Mouse (Mus musculus): ENCODE measurements around the gene Ica1l.

- no peak for TF ChIP-seq CTCF (IDR thresholded peaks at IDR 0.05; ENCODE audit: insufficient read depth, low read depth, low read length)
- TF ChIP-seq POLR2A (IDR thresholded peaks at IDR 0.05; ENCODE audit: insufficient read depth, low read depth, low read length) = no peak
These were observed 7.9 kb downstream of the Ica1l start for GRCm38 (mm10) chr1:60035044-60035443.
